Mouse (Mus musculus) midbrain, embryonic 11.5 days (tissue): ENCODE results near the gene Mael. TPM values are rescaled to one million over a fixed set of nuclear protein-coding genes. Genes with fewer than 3 reads are reported as not detected.

Experiments used
- ATAC-seq: fragments of 200-750 bp; cut with Nextera tagmentation; 2 replicates; pipeline ENCODE4 v1.8.0; 2017; ENCODE audit warnings: moderate TSS enrichment, moderate library complexity; ENCODE audit not compliant: low FRiP score
- DNase-seq: peaks from one replicate; pipeline ENCODE4 v3.0.0; 2015; ENCODE audit warnings: low spot score; ENCODE audit errors: missing footprints
- H3K27ac ChIP-seq: fragments of 300-500 bp; sonication (generic); 2 replicates; pipeline ENCODE4 v1.5.1; 2014; ENCODE audit warnings: low read depth, low read length
- H3K27me3 ChIP-seq: fragments of 300-500 bp; sonication (generic); 2 replicates; pipeline ENCODE4 v1.6.1; 2014; ENCODE audit warnings: mild to moderate bottlenecking, low read length, moderate library complexity, mixed read lengths; ENCODE audit not compliant: control insufficient read depth, insufficient read depth
- H3K36me3 ChIP-seq: fragments of 300-500 bp; sonication (generic); 2 replicates; pipeline ENCODE4 v1.6.1; 2014; ENCODE audit warnings: mild to moderate bottlenecking, low read length, moderate library complexity, mixed read lengths; ENCODE audit not compliant: control insufficient read depth, insufficient read depth
- H3K4me1 ChIP-seq: fragments of 300-500 bp; sonication (generic); 2 replicates; pipeline ENCODE4 v1.6.1; 2014; ENCODE audit warnings: low read length; ENCODE audit not compliant: control insufficient read depth, insufficient read depth
- H3K4me2 ChIP-seq: fragments of 300-500 bp; sonication (generic); 2 replicates; pipeline ENCODE4 v1.6.1; 2014; ENCODE audit warnings: mild to moderate bottlenecking, moderate library complexity
- H3K4me3 ChIP-seq: fragments of 300-500 bp; sonication (generic); 2 replicates; pipeline ENCODE4 v1.5.1; 2014; ENCODE audit warnings: low read depth, low read length
- H3K9ac ChIP-seq: fragments of 300-500 bp; sonication (generic); 2 replicates; pipeline ENCODE4 v1.6.1; 2014; ENCODE audit warnings: low read length
- H3K9me3 ChIP-seq: fragments of 300-500 bp; sonication (generic); 2 replicates; pipeline ENCODE4 v1.6.1; 2016; ENCODE audit warnings: low read length; ENCODE audit not compliant: control insufficient read depth
- WGBS: fragments of 180-500 bp; shearing (Covaris S2); extraction: QIAGEN DNeasy Blood & Tissue Kit; methylation state at CpG from one replicate; pipeline ENCODE4 v1.1.7; 2014; 5-methylcytosine and 5-hydroxymethylcytosine counted together
- polyA plus RNA-seq: library from polyadenylated mRNA; unstranded; fragments of >200 nt; fragmentation: Nextera tagmentation; extraction: Ambion mirVana; gene quantifications from 2 replicates; pipeline ENCODE4 v1.2.1, GENCODE M21; 2014

Gene Mael
- polyA plus RNA-seq, 1 experiment from 2014 or later: 0.08 TPM

DNA sequence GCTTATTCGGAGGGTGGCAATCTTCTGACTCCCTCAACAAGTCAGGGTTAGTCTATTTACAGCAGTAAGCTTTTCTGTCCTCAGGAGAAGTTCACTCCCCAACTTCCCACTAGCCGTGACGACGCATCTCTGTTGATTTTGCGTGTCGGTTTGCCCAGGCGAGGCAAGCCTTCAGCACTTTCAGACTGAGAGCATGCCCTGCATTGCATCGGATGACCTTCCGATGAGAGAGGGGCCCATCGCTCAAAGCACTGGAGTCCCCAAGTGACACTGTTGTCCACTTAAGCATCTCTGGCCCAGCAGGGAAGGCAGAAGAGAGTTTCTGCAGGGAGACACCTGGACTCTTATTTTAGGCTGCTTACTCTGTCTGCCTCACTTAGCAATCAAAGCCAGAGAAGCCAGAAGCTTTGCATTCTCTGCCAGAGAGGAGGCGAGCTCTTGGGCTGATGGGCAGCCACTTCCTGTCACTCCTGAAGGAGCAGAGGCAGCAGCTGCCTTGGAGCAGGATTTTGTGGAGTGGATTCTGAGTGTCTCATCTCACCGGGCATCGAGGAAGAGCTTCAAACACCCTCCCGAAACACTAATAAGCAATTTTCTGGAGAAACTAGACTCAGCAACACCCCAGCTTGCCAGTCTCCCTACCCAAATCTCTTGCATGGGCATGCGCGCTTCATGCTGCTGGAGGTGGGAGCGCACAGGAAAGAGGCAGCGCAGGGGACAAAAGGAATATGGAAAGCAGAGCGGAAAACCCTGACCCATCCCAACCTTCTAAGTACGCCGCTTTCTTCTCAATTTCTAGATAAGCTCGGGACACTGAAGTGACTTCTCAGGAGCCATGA lies 53.9 kb downstream of the Mael start:
- Histone ChIP-seq H3K27me3 (no peaks in the 10 kb centered on the region), H3K27ac (no peak overlapping the region), H3K4me2 (no peak overlapping the region), H3K36me3 (no peaks in the 10 kb centered on the region), H3K9me3 (no peaks in the 10 kb centered on the region), H3K4me1 (peaks cover under 1% of the 10 kb centered on the region; the same call in 1 of the 2 replicates), H3K4me3 (no peak overlapping the region), H3K9ac (no peak overlapping the region)
- DNase-seq (peak; percentile 83), ATAC-seq (no peak)
- WGBS: 84% methylated on average over 22 of the region's 22 CpGs

DNA sequence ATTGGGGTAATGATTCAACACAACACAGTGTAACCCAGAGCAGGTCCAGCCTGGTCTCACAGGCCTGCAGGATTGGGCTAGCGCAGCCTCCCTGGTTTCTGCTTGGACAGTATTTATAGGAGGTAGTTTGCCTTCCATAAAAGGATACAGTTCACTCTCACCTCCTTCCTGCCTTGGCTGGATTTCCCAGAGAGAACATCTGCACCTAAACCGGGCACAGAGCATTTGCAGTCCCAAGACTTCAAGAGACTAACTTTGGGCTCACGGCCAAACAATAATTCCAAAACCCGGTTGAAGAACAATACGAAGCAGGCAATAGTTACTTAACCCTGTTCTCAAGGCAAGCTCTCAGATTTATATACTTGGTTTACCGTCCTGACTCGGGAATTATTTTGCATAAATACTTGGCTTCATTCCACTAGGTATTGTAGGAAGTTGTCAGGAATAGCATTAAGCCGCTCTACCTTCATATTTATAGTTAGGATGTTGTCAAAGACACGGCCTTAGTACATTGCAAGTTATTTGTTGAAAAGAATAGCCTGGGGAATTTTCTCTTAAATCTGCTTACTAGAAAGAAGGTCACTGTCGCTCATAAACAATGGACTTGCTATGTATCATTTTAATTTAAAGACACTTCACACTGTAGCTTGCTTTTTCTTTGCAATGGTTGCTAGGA lies 55.5 kb downstream of the Mael start:
- H3K9me3 ChIP-seq: no peaks in the 10 kb centered on the region
- no peak for ATAC-seq
- 89% methylated on average over 10 of the region's 10 CpGs for WGBS

DNA sequence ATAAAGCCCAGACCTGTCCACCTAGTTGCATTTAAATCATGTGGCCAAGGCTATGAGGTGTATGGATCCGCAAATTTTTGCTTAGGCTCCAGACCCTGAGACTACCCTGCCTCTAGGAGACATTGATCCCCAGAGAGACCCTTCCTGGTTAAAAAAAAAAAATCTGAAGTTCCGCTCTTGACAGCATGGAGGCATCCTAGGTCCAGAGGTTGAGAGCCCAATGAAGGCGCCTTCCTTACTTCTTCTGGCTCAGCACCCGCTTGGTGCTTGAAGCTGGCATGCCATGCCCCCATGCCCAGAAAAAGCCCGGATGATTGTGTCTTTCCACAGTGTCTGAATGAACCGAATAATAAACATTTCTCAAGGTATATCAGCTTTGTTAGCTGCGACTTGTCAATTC lies 57.0 kb downstream of the Mael start:
- Histone ChIP-seq H3K4me1 (no peaks in the 10 kb centered on the region), H3K4me2 (no peak overlapping the region), H3K27me3 (no peaks in the 10 kb centered on the region), H3K9ac (no peak overlapping the region), H3K4me3 (no peak overlapping the region), H3K9me3 (no peaks in the 10 kb centered on the region), H3K27ac (no peak overlapping the region), H3K36me3 (no peaks in the 10 kb centered on the region)
- ATAC-seq (no peak), DNase-seq (no peak)
- WGBS: 86% methylated on average over 7 of the region's 7 CpGs

More for the DNA sequence above, 55.5 kb downstream of the Mael start:
- Histone ChIP-seq H3K27ac (no peak overlapping the region), H3K9ac (no peak overlapping the region), H3K36me3 (no peaks in the 10 kb centered on the region), H3K4me1 (no peaks in the 10 kb centered on the region), H3K4me2 (no peak overlapping the region), H3K27me3 (no peaks in the 10 kb centered on the region), H3K4me3 (no peak overlapping the region)
- DNase-seq: peak; percentile 44

DNA sequence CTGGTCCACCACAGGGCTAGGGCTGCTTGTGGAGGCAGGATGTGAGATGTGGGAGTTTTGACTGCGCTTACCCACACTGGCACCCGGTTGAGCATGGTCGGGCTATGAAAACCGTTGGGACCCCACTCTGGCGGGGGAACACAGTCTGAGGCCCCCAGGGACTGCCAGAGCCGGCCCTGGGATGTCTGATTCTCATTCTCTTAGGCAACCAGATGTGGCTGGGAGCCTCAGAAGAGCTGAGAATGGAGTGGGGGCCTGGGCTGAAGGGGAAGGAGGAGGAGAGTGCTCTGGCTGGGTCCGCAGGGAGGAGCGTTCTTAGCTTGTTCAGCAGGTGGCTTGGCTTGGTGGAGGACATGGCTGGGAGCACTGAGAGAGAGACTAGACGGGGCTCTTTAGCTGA lies 64.9 kb downstream of the Mael start:
- H3K9ac ChIP-seq: no peak overlapping the region
- no peaks in the 10 kb centered on the region for H3K9me3 ChIP-seq
- H3K4me2 ChIP-seq: no peak overlapping the region
- no peaks in the 10 kb centered on the region for H3K27me3 ChIP-seq
- no peaks in the 10 kb centered on the region for H3K4me1 ChIP-seq
- ATAC-seq: no peak
- DNase-seq: no peak
- H3K36me3 ChIP-seq: no peaks in the 10 kb centered on the region
- H3K4me3 ChIP-seq: no peak overlapping the region
- H3K27ac ChIP-seq: no peak overlapping the region
- 77% methylated on average over 9 of the region's 9 CpGs for WGBS

DNA sequence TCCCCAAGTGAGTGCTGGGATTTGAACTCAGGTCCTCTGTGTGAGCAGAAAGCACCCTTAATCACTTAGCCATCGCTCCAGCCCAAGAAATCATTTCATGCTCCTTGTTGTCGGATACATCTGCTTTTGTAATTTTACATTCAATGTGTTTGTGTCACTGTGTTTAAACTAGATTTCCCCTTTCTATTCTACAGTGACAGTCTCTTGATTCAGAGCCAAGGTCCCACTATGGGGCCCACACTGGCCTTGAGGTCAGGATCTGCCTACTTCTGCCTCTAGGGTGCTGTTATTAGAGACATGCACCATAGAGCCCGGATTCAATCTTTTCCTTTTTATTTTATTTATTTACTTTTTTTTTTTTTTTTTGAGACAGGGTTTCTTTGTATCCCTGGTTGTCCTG lies 65.6 kb downstream of the Mael start:
- WGBS: 89% methylated on average over 3 of the region's 3 CpGs
- no peak overlapping the region for H3K4me3 ChIP-seq
- ATAC-seq (no peak), DNase-seq (no peak)
- H3K27me3 ChIP-seq: no peaks in the 10 kb centered on the region
- no peak overlapping the region for H3K4me2 ChIP-seq
- no peaks in the 10 kb centered on the region for H3K36me3 ChIP-seq
- H3K9ac ChIP-seq: no peak overlapping the region
- H3K4me1 ChIP-seq: no peaks in the 10 kb centered on the region
- no peak overlapping the region for H3K27ac ChIP-seq
- H3K9me3 ChIP-seq: no peaks in the 10 kb centered on the region

DNA sequence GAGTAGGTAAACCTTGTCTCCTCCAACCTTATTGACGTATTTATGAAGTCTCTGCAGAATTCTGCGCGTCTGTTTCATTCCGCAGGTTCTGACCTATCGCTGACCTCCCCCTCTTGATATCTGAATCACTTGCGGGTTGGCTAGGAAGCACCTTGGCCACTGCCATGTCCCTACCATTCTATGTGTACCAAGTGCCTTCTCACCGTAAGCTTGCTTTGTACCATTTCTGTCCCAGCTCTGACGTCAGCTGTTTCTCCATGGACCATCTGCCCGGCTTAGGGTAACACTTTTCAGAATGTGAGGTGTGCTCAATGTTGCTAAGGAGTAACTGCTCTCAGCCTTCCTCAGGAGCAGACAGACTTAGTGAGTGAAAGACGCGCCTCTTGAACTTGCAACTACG lies 67.7 kb downstream of the Mael start:
- no peak overlapping the region for H3K27ac ChIP-seq
- no peaks in the 10 kb centered on the region for H3K9me3 ChIP-seq
- WGBS: 93% methylated on average over 12 of the region's 12 CpGs
- H3K36me3 ChIP-seq: no peaks in the 10 kb centered on the region
- H3K4me2 ChIP-seq: no peak overlapping the region
- no peak overlapping the region for H3K9ac ChIP-seq
- peak; percentile 78 for DNase-seq
- H3K27me3 ChIP-seq: no peaks in the 10 kb centered on the region
- ATAC-seq: no peak
- H3K4me1 ChIP-seq: no peaks in the 10 kb centered on the region
- H3K4me3 ChIP-seq: no peak overlapping the region

DNA sequence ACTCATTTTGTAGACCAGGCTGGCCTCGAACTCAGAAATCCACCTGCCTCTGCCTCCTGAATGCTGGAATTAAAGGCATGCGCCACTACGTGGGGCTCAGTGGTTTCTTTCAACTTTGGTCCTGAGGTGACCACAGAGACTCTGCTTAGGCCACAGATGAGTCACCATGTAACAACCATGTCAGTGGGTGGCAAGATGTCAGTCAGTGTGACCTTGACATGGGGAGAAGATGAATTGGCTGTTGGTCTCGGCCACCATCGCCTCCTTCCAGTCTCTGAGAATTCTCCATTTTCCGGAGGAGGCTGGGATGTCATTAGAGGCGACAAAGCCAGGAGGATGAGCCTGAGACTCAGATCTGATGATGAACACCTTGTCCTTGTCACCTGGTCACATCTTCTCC lies 68.8 kb downstream of the Mael start:
- Histone ChIP-seq H3K4me2 (no peak overlapping the region), H3K4me3 (no peak overlapping the region), H3K27me3 (no peaks in the 10 kb centered on the region), H3K9ac (no peak overlapping the region), H3K27ac (no peak overlapping the region), H3K36me3 (no peaks in the 10 kb centered on the region), H3K9me3 (no peaks in the 10 kb centered on the region), H3K4me1 (no peaks in the 10 kb centered on the region)
- DNase-seq: no peak
- ATAC-seq: no peak
- WGBS: 93% methylated on average over 7 of the region's 7 CpGs

DNA sequence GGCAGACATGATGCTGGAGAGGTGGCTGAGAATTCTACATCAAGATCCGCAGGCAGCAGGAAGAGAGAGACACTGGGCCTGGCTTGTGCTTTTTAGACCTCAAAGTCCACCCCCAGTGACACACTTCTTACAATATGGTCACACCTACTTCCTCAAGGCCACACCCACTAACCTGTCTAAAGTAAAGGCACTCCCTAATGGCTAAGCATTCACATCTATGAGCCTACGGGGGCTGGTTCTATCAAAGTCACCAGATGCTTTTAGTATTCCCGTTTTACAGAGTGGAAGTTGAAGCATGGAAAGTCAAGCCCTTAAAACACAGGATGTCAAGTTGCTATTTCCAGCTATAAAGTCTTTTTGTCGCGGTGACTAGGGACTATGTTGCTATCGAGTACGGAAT lies 70.5 kb downstream of the Mael start:
- ATAC-seq: no peak
- no peak overlapping the region for H3K9ac ChIP-seq
- no peaks in the 10 kb centered on the region for H3K27me3 ChIP-seq
- H3K9me3 ChIP-seq: no peaks in the 10 kb centered on the region
- WGBS: 92% methylated on average over 7 of the region's 7 CpGs
- H3K4me3 ChIP-seq: no peak overlapping the region
- H3K27ac ChIP-seq: no peak overlapping the region
- H3K4me2 ChIP-seq: no peak overlapping the region
- H3K4me1 ChIP-seq: peaks cover 6% of the 10 kb centered on the region; the same call in 1 of the 2 replicates
- H3K36me3 ChIP-seq: no peaks in the 10 kb centered on the region
- peak; percentile 70 for DNase-seq

DNA sequence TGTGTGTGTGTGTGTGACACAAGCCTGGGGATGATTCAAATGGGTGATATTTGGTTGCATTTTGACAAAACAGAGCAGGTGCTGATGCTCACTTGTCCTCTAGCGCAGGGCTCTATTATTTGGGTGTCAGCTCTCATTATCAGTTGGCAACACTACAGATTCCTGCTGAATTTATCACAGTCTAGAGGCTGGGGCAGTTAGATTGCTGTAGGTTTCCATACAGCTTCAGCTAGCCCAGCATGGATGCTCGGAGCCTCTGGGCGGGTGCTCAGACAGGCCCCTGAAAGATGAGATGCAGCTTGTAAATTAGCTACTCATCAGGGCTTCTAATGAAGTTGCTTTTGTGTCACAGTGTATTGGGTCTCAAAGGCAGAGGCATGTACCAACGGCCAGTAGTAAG lies 71.1 kb downstream of the Mael start:
- no peak overlapping the region for H3K9ac ChIP-seq
- no peaks in the 10 kb centered on the region for H3K9me3 ChIP-seq
- peaks cover 6% of the 10 kb centered on the region; the same call in 1 of the 2 replicates for H3K4me1 ChIP-seq
- H3K27ac ChIP-seq: no peak overlapping the region
- no peak overlapping the region for H3K4me2 ChIP-seq
- no peaks in the 10 kb centered on the region for H3K27me3 ChIP-seq
- H3K4me3 ChIP-seq: no peak overlapping the region
- no peaks in the 10 kb centered on the region for H3K36me3 ChIP-seq
- ATAC-seq (no peak), DNase-seq (peak; percentile 78)
- 83% methylated on average over 4 of the region's 4 CpGs for WGBS
